In the genomic region with DNA sequence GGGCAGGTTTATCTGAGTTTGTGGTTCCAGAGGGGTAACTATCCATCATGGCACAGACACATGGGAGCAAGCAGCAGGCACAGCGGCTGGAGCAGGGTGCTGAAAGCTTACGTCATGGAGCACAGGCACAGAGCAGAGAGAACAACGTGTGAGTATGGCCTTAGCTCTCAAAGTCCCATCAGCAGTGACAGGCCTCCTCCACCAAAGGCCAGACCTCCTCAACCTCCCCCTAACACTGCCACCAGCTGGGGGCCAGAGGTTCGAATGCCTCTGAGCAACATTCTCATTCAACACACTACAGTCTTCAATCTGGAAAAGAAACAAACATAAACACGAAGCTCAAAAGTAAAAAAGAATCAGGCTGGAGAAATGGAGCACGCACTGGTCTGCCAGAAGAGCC, we compare ENCODE assay signal across 26 mouse cellular contexts. TPM values are rescaled to one million over a fixed set of nuclear protein-coding genes. Genes with fewer than 3 reads are reported as not detected.
"Had no signal": no experiment of that assay in that cellular context is flagged by ENCODE, and none has a peak within 500 bp of the region (broad histone marks: within the 10 kb centered on the region; RNA-seq: fewer than 3 reads in every experiment).

No protein-coding gene starts in this region.

- H3K27ac ChIP-seq: intestine, embryonic 15.5 days; kidney, postnatal 0 days; limb, embryonic 13.5 days; liver, embryonic 12.5 days; liver, embryonic 15.5 days; lung, embryonic 15.5 days; midbrain, embryonic 10.5 days; midbrain, embryonic 13.5 days; stomach, embryonic 15.5 days had no signal

- H3K9me3 ChIP-seq: intestine, embryonic 15.5 days; limb, embryonic 13.5 days; liver, embryonic 12.5 days; liver, embryonic 15.5 days; lung, embryonic 15.5 days; megakaryocyte, embryonic 14.5 days; midbrain, embryonic 10.5 days; midbrain, embryonic 13.5 days; stomach, embryonic 15.5 days had no signal

- H3K4me3 ChIP-seq: intestine, embryonic 15.5 days; limb, embryonic 13.5 days; liver, embryonic 12.5 days; liver, embryonic 15.5 days; lung, embryonic 15.5 days; megakaryocyte, embryonic 14.5 days; midbrain, embryonic 10.5 days; midbrain, embryonic 13.5 days; stomach, embryonic 15.5 days had no signal

- H3K4me1 ChIP-seq: intestine, embryonic 15.5 days; liver, embryonic 12.5 days; liver, embryonic 15.5 days; midbrain, embryonic 10.5 days; stomach, embryonic 15.5 days had no signal

- H3K4me2 ChIP-seq: intestine, embryonic 15.5 days; limb, embryonic 13.5 days; liver, embryonic 12.5 days; liver, embryonic 15.5 days; lung, embryonic 15.5 days; midbrain, embryonic 13.5 days; stomach, embryonic 15.5 days had no signal

- ATAC-seq: intestine, embryonic 15.5 days; liver, embryonic 12.5 days; midbrain, embryonic 13.5 days had no signal

- H3K9ac ChIP-seq: intestine, embryonic 15.5 days; limb, embryonic 13.5 days; liver, embryonic 12.5 days; liver, embryonic 15.5 days; lung, embryonic 15.5 days; midbrain, embryonic 13.5 days; stomach, embryonic 15.5 days had no signal

- DNase-seq: kidney, adult 2 months; kidney, postnatal 25 days; layer of hippocampus, postnatal 36 days; left cerebral cortex, postnatal 4 days; liver; lung, adult 18-20 months; lung, postnatal 10 days; lung, postnatal 36 days; right cerebral cortex, adult 18-20 months; right cerebral cortex, postnatal 14 days; spleen, adult 18-20 months had no signal

- H3K36me3 ChIP-seq: intestine, embryonic 15.5 days; limb, embryonic 13.5 days; liver, embryonic 12.5 days; liver, embryonic 15.5 days; lung, embryonic 15.5 days; midbrain, embryonic 10.5 days; midbrain, embryonic 13.5 days; stomach, embryonic 15.5 days had no signal

- H3K27me3 ChIP-seq: intestine, embryonic 15.5 days; limb, embryonic 13.5 days; liver, embryonic 12.5 days; liver, embryonic 15.5 days; lung, embryonic 15.5 days; megakaryocyte, embryonic 14.5 days; midbrain, embryonic 13.5 days; stomach, embryonic 15.5 days had no signal

RNA-seq across cellular contexts. Expression of a gene that starts 10.1 kb away (rescaled TPM):
- polyA plus RNA-seq: kidney, adult 2 months; large intestine, adult 2 months had no signal

RNA-seq across cellular contexts. Expression of a gene that starts 38.1 kb away (rescaled TPM):
- total RNA-seq: layer of hippocampus, postnatal 10 days; left cerebral cortex, postnatal 4 days; midbrain, postnatal 0 days had no signal
- polyA plus RNA-seq: kidney, embryonic 14.5 days; kidney, postnatal 0 days; limb, embryonic 13.5 days; liver, embryonic 12.5 days; liver, embryonic 15.5 days; neural tube, embryonic 11.5 days; stomach, embryonic 15.5 days had no signal
